Mouse (Mus musculus) thymus, adult 2 months (tissue): ENCODE measurements around the gene AC161166.1.

Experiments
- CTCF ChIP-seq: fragments of 200-500 bp; IDR thresholded peaks from 2 replicates; pipeline ENCODE4 v1.5.1; 2012; ENCODE audit warnings: mild to moderate bottlenecking, control low read depth, low read length, moderate library complexity, borderline replicate concordance; ENCODE audit not compliant: control insufficient read depth, poor library complexity, insufficient read depth; ENCODE audit errors: extremely low read depth
- POLR2A ChIP-seq: fragments of 200-500 bp; IDR thresholded peaks from 2 replicates; pipeline ENCODE4 v1.6.1; 2012; ENCODE audit warnings: mild to moderate bottlenecking, low read length, control low read depth, moderate library complexity; ENCODE audit not compliant: control insufficient read depth, poor library complexity, insufficient read depth; ENCODE audit errors: extremely low read depth

GRCm38 (mm10) chr7:24531211-24531971 is 19.1 kb upstream of the AC161166.1 start:
- peak; percentile 38; the same call in 1 of the 2 replicates for TF ChIP-seq POLR2A
- peak; percentile 70; the same call in 1 of the 2 replicates for TF ChIP-seq CTCF
